Mouse (Mus musculus) lung, adult 2 months (tissue): ENCODE data around the gene Adamts8.

ENCODE experiments used
- CTCF ChIP-seq: fragments of 200-500 bp; IDR thresholded peaks from 2 replicates; pipeline ENCODE4 v1.5.1; 2011; ENCODE audit warnings: mild to moderate bottlenecking, low read length, control low read depth; ENCODE audit not compliant: insufficient read depth
- POLR2A ChIP-seq: fragments of 200-500 bp; IDR thresholded peaks from 2 replicates; pipeline ENCODE4 v1.6.1; 2011; ENCODE audit warnings: low read depth, mild to moderate bottlenecking, control low read depth, low read length, borderline replicate concordance; ENCODE audit errors: extremely low read depth

- TF ChIP-seq POLR2A (no peak), CTCF (no peak)
Measured at GRCm38 (mm10) chr9:30970001-30970400, 27.6 kb downstream of the Adamts8 start.
